Mouse (Mus musculus) gastrocnemius, adult 18-20 months (tissue): ENCODE data around the gene Gjb4. TPM values are rescaled to one million over a fixed set of nuclear protein-coding genes. Genes with fewer than 3 reads are reported as not detected.

Experiments used
- DNase-seq: peaks from one replicate; pipeline ENCODE4 v3.0.0; 2021; ENCODE audit warnings: low spot score
- long read RNA-seq, 2 experiments: library from polyadenylated mRNA; stranded (forward); transcript quantifications; one replicate each; pipeline ENCODE4 v2.0.0; 2021
- total RNA-seq, 2 experiments: library from RNA; stranded (reverse); gene quantifications; 2 replicates each; pipeline ENCODE4 v1.2.3; 2021

Gene Gjb4
- not detected for total RNA-seq
- long read RNA-seq, experiment 1: 0 reads
- long read RNA-seq, experiment 2: 0 reads

DNA sequence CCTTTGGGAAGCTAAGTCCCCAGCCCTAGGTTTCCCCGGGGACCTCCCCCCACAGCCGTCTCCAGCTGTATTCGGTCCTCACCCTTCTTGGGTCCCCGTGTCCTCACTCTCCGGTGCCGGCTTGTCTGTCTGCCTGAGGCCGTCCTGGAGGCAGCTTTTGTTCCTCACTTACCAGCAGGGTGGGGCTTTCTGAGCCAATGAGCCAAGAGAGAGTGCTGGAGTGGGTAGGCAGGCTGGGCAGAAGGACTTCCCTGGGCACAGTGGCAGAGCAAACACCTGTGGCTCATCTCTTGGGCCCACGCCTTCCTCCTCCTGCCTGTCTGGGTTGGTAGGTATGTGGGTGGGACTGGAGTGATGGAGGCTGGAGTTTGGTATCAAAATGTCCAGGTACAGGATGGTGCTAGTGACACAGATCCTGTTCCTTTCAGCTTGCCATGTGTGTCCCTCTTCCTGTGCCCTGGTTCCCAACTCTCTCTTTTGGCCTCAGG is at the start of gene Gjb4:
Gene Gjb4 (minus strand): TSS at position 131 of the 488 bp plus-strand sequence.
- DNase-seq: no peak

DNA sequence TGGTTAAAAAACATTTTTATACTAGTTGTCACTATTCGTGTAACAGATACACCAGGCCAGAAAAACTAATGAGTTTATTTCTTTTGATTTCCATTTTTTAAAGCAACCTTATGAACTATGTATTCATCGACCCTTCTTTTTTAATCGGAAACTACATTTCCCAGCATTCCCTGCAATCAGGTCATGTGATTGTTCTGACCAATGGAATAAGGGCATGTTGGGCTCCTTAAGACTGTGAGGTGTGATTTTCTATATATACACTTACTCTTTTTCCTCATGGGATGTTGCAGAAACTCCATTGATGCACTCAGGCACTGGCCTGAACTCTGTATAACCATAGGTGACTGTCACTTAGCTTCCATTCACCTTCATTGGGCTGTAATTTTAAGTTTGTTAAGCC is 48.7 kb upstream of the Gjb4 start:
- no peak for DNase-seq

DNA sequence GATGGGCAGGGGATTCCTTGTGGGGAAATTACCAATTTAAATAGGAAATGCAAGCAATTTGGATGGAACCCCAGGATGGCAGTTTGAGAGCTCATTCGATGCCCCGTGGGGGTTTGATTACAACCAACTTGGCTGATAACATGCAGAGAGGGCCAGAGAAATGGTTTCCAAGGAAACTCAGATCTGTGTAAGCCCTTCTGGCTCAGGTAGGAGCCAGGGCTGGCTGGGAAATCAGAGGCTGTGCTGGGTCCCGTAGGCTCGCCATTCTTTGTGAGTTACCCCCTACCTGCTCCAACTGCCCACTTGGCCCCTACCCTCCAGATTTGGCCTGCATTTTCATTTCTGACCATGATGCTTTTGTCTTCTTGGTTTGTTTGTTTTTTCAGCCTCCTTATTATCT is 48.3 kb upstream of the Gjb4 start:
- DNase-seq: no peak

DNA sequence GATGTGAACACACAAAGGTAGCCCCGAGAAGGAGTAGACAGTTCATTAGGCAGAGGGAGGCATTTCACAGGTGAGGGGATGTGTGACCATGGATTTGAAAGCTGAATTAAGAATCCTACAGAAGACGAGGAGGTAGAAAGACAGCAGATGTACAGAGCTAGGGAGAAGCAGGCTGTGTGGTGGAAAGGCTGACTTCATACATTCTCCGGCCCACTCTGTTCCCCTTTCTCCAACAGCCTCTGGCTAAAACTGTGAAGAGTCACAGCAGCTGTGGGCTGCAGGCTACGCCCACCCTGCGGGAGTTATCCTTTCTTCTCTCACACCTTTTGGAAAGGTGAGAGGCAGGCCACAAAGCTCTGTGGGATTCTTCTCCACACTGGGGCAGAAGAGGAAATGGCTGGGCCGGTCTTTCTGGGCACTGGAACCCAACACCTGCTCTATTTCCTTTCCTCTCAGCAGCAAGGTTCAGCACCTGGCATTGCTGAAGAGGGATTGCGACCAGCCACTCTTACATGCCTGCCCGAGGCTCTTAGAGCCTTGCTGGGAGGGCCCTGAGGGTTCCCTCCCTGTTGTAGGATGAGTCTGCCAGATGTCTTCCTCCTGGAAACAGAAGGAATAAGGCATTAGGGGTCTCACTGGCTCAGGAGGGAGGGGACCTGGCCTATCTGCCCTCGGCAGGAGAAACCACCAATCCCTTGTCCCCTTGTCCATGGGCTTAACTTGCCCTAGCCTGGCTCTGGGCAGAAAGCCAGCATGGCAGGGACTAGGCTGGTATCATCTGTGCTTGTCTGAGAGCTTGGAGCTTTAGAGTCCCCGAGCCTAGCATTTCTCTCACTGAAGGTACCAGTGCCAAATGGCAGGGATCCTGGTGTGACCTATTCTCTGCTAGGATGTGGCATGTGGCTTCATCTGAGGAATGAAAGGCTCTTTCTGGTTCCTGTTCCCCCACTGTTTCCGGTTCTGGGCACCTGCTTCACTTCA is 46.6 kb upstream of the Gjb4 start:
- no peak for DNase-seq

DNA sequence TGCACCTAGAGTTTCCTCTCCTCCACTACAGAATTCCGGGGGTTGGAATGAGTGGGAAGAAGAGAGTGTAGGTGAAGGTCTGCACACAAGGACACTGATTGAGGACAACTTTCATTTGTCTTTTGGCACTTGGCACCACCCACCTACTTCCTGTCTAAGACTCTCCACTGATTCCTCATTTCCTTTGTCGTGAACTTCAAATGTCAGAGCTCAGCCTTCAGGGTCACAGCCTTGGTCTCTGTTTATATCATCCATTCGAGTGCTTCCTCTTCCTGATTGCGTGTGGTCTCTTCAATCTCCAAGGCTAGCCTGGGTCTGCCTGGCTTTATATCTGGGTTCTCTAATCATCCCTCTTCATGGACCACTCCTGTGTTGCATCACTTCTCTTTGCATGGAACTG is 41.7 kb upstream of the Gjb4 start:
- DNase-seq: no peak

DNA sequence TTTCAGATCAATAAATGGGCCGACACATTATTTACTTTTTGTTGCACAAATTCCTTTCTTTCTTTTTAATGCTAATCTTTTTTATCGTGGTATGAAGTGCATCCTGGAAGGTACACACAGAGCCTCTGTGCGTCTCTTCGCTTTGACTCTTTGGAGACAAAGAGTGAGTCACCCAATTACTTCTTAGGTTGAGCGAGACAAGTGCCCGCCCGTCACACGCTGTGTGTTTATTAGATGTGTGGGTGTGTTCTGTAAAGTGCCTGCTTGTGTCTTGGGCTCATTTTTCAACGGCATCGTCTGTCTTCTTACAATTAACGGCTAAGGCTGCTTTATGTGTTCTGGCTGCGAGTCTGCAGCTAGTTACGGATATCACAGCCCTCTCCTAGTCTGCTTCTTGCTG is 35.8 kb upstream of the Gjb4 start:
- DNase-seq: no peak

DNA sequence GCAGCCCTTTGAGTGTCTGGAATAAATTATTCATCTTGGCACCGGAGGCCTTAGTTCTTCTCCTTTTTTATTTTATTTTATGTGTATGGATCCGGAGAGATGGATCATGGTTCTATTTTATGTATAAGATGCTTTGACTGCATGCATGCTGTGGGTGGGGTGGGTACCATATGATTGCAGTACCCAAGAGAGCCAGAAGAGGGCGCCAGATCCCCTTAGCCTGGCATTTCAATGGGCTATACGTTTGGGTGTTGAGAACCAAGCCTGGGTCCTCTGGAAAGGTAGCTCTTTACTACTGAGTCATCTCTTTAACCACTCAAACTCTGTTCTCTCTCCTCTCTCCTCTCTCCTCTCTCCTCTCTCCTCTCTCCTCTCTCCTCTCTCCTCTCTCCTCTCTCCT is 23.5 kb upstream of the Gjb4 start:
- no peak for DNase-seq

DNA sequence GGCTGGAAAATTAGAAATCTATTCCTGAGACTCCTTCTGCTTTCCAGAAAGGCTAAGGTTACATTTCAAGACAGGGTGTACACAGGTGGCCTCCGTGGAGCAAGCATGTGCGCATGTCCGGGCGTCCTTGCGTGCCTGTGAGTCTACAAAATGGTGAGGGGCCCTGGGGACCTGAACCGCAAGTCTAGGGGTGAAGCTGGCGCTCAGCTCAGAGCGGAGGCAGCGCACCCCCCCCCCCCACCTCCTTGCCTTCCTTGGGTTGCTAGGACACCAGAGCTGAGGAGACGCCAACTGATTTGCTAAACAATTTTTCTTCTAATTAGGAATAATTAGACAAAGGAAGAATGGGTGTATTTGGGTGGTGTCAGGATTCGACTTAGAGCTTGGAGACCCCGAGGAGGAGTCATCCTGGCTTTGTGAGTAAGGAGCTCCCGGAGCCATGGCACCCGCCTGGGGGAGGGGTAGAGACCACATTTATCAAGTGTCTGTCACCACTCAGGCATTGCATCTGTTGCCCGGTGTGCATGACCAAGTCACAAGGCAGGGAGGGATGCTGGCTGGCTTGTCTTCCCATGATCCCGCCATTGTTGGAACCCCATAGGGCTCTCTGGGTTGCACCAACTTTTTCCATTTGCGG is 21.8 kb upstream of the Gjb4 start:
- no peak for DNase-seq

DNA sequence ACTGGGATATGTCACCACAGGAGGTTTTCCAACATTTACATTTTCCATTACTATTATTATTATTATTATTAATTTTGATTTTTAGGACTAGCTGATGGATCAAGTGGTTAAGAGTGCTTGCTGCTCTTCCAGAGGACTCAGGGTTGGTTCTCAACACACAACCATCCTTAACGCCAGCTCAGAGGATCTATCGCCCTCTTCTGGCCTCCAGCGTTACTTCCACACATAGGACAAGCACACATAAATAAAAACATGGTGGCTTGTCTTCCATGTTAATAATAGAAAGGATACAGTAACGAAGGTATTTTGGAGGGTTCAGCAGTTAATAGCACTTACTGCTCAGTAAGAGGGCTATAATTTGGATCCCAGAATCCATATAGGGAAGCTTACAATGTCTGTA is 20.8 kb upstream of the Gjb4 start:
- no peak for DNase-seq

DNA sequence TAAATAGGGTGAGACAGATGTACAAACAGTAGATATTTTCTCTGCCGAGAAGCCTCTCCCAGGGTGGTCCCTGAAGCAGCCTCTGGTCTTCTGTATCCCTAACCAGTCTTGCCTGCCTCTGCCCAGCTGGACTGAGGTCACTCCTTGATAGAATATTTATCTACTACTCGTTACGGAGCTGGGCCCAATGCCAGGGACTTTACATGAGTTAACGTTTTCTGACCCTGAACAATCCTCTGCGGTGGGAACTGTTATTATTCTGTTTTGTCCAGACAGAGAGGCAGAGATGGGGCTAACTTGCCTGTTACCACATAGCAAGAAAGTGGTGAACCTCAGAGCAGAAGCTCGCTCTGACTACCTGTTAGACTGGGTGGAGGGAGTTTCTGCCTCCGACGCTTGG is 19.6 kb upstream of the Gjb4 start:
- no peak for DNase-seq

DNA sequence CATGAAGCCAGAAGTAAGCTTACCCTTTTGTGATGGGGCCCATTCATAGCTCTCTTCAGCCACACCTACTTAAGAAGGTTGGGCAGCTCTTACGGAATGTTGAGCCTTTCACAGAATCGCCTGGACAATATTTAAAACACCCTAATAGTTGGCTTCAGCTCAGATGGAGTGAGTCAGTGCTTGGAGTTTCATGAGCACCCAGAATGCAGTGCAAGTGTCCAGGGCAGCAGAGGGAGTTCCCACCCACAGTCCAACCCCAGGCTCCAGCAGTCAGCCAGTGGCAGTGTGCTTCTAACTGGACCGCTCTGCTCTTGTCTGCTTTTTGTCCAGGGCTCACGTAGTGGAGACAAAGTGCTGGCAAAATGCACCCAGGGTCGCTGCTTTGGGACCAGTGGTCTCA is 17.7 kb upstream of the Gjb4 start:
- DNase-seq: no peak

DNA sequence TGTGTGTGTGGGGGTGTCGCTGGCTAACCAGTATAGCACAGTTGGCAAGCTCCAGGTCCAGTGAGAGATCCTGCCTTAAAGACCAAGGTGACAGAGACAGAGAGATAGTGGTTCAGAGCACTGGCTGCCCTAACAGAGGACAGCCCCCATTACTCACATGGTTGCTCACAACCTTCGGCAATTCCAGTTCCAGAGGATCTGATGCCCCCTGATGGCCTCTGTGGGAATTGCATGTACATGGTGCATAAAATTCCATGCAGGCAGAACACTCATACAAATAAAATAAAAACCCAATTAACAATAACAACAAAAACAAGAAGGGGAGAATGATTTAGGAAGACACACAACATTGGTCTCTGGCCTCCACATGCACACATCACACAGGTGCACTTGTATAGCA is 16.6 kb upstream of the Gjb4 start:
- DNase-seq: no peak

DNA sequence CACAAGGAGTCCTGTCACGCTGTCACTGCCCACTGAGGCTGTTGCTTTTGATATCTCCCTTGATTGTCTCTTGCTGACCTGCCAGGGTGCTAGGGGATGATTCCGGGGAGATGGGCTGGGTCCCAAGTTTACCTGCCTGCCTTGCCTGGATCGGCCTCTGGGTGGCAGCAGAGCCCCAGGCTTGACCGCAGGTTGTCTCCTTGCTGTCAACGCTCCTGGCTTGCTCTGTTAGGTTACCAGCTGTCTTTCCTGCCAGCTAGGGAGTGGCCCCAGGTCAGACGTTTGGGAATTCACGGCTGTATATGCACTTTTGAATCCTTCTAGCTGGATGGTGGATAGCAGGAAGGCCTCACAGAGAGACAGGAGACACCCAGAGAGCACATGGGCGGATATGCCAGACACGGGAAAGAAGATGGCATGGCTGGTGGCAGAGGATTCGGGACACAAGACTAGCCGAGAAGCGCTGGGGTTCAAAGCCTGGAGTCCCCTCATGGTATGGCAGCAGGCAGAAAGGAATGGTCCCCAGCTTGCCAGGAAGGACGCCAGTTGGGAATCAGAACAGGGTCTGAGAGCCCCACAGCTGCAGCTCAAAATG is 14.6 kb upstream of the Gjb4 start:
- DNase-seq: peak; percentile 22

DNA sequence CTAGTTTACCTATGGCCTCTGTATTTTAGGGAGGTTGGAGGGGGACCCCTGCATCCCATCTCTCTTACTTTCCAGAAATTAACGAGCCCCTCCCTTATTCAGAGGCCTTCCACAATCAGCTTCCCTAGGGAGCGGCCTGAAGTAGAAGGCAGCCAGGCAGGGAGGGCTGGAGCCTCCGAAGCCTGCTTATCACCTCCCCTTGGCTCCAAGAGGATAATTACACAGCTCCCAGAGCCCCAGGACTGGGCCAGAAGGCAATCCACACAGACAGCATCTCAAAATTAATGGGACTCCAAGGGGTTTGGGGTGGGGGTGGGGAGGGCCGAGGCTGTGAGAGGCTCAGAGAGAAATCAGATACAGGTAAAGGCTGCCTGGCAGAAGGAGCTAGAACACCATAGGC is 12.0 kb upstream of the Gjb4 start:
- no peak for DNase-seq

DNA sequence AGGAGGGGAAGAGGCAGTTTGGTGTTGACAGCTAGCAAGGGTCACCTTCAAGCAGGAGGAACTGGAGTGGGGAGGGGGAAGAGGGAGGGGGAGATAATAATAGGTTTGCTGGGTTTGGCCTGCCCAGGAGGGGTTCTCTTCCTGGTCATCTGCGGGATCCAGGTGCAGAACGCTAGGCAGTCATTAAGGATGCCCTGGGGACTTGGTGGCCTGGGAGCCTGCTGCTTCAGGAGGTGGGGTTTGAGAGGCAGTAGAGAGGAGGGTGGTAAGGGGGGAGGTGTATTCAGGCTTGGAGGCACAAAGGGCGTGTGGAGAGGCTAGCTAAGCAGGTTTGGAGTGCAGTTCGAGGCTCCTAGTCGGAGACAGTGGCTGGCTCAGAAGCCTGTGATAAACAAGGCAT is 11.6 kb upstream of the Gjb4 start:
- no peak for DNase-seq

DNA sequence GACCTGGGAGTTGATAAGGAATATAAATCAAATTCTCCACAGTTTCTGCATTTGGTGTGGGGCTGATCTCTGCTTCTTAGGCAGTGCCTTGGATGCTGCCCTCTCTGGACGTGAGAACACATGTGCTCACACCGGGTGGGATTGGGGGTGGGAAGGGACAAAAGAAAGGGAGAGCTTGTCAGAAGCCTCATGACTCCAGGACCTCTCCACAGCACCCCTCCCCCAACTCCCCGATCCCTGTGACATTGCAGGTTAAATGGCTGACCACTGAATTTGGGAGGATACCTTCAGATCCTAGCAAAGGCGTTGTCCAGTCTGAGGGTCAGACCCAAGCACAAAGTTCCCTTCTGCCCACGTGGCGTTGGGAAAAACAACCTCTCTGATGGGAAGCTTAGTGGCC is 10.6 kb upstream of the Gjb4 start:
- DNase-seq: no peak

DNA sequence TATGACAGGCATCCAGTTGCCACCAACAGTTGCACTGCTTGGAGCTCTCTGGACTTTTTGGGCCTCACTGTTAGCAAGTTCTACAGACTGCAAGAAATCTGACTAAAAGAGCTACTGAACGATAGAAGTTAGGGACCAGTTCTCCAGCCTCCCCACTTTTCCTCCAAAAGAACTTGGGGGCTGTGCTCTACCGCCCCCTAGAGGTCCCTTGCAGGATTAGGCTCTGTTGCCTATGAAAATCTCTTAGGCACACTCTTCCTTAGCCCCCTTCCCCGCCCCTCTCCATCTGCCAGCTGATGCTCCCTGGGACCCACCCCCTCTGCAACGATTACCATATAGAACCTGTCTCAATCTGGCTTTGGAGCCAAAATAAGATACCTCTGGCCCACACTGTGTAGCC is 9.4 kb upstream of the Gjb4 start:
- no peak for DNase-seq

DNA sequence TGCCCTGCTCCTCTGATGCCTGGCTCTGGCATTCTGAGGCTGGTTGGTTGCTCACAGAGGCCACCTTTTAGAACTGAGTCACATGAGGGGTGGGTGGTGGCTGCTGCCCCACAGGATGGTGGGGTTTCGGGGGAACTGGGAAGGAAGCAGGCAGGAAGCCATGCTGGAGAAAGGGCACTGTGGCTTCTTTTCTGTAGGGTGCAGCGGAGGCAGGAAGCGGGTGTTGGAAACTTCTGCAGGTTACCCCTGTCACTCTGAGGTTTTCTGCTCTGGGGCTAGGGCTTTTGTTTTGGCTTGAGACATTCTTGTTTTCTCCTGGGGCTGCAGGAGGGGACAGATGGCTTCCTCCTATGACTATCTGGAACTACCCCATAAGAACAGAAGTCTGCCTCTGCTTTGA is 8.6 kb upstream of the Gjb4 start:
- no peak for DNase-seq

DNA sequence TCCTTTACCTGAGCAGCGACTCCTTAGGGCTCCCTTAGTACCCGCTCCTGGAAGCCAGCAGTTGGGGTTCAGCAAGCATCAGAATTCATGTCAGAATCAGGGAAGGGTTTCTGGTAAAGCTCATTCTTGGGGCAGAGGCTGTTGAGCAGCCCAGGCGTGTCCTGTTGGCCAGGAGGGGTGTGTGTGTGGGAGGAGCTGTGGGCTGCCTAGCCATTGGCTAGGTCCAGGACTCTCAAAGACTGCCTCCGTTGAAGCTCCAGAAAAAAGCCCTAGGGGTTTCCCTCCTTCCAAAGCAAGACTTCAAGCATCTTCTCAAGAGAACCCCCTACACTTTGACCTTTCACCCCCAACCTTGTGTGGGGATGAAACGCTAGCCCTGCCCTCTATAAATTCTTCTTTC is 4.1 kb upstream of the Gjb4 start, which contains the start of gene Gjb5:
Gene Gjb5 (minus strand): TSS at position 164 of the 400 bp plus-strand sequence.
- DNase-seq: no peak

DNA sequence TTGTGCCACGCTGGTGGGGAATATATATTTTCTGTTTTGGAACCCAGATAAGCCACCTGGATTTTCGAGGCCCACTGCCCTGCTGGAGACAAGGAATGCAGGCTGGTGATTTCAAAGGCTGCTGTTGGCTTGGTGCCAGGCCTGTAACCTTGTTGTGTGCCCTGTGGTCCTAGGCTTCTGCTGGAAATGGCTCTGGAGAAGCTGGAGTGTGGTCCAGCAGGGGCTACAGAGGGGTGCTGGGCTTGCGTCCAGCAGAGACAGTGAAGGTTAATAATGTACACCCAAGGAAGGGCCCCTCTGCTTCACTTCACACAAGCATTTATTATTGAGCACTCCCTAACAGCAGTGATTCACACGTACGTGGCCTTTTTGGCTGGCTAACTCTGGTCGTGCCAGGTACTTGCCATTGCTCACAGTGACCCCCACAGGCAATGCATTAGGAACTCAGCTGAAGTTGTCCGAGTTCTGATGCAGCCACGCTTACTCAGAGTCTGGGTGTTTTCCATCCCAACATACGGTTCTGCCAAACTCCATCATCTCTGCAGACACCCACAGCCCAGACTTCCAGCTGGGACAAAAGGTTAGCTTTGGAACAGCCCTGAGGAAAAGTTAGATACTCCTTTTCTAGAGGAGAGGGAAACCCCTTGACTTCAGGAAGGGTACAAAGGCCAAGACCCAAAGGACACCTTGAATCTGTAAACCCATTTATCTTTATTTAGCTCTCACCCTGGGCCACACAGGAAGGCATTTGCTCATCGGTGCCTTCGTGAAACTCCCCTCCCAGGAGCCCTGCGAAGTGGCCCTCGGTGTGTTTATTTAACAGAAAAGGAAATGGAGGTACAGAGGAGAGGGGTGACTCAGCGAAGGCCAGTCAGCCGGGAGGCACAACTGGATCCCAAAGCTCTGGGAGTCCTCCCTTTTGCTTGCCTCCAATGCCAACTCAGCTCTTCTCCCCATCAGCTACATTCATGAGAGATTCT is 915 bp upstream of the Gjb4 start:
- no peak for DNase-seq

DNA sequence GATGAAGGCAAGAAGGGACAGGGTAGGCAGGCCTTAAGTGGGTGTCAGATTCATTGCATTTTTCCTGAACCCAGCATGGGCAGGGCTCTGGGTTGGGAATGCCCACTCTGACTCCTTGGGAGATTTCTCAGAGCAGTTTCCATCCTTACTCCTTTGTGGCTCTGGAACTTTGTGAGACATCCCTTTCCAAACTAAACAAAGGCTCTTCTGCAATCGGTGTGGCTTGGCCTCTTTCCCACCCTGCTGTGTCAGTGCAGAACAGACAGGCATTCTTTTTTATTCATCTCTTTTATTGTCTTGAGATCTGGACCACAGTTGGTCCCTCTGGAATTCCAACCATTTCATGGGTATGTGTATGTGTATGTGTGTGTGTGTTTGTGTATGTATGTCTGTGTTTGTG is 1.3 kb downstream of the Gjb4 start:
- DNase-seq: no peak
